Mouse (Mus musculus): Measurements from ENCODE around the gene Ccdc28b. TPM values are rescaled to one million over a fixed set of nuclear protein-coding genes. Genes with fewer than 3 reads are reported as not detected.

Ccdc28b gene
- polyA plus RNA-seq, 1 experiment from 2014 or later = 12.7 TPM

DNA sequence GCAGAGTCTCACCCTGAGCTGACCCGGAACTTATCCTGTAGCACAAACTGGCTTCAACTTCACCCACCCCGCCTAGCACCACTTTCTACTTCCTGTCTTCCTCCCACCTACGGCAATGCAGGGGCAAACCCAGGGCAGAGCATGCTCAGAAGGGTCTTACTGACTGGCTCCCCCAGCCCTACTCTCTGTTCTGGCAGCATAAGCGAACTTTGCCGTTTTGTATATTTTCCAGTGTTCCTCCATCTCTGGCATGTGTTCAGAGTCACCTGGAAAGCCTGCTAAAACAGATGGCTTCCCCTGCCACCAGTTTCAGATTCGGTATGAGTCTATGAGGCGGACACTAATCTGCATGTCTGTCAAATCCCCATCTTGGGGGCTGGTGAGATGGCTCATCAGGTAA lies 43.4 kb downstream of the Ccdc28b start:
- H3K9me3 ChIP-seq (replicated peaks; ENCODE audit: control insufficient read depth, low read length) = no peaks in the 10 kb centered on the region
- ATAC-seq (ENCODE audit: low read depth) = no peak
- H3K4me1 ChIP-seq (ENCODE audit: control insufficient read depth, low read depth, low read length) = peaks cover 11% of the 10 kb centered on the region
- no peak overlapping the region for H3K4me2 ChIP-seq (ENCODE audit: low read depth, low read length)
- H3K27ac ChIP-seq (ENCODE audit: low read length) = no peak overlapping the region
- H3K36me3 ChIP-seq (ENCODE audit: control insufficient read depth, insufficient read depth) = no peaks in the 10 kb centered on the region
- H3K27me3 ChIP-seq (ENCODE audit: control insufficient read depth, insufficient read depth, low read depth, low read length) = peaks cover 4% of the 10 kb centered on the region; the same call in 1 of the 2 replicates
- H3K4me3 ChIP-seq (ENCODE audit: low read depth, low read length) = no peak overlapping the region
- 49% methylated on average over 7 of the region's 7 CpGs for WGBS (ENCODE audit: insufficient replicate concordance)
- H3K9ac ChIP-seq (ENCODE audit: low read depth, low read length) = no peak overlapping the region

DNA sequence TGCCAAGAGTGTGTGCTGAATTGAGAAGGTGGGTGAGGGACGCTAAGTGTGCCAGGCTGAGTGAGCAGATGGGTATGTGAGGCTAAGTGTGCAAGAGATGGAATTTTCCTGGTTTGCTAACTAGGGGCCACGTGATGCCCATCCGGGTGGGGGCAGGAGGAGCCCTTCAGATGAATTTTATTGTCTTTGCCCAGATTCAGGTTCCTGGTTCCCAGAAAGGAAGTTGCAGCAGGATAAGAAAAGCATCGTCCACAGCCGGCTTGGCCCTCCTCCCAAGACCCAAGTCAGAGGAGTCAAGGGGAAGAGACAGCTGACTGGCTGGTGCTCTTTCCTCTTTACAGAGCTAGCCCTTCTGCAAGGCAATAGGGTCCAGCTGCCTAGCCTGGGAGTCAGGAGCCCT lies 45.3 kb downstream of the Ccdc28b start, which contains the start of gene Fam167b:
Gene Fam167b (minus strand): TSS at position 84 of the 400 bp plus-strand sequence.
- H3K9me3 ChIP-seq (replicated peaks; ENCODE audit: control insufficient read depth, low read length) = no peaks in the 10 kb centered on the region
- H3K27me3 ChIP-seq (ENCODE audit: control insufficient read depth, insufficient read depth, low read depth, low read length) = peaks cover 4% of the 10 kb centered on the region; the same call in 1 of the 2 replicates
- H3K4me2 ChIP-seq (ENCODE audit: low read depth, low read length) = no peak within 1 kb of the TSS
- peaks cover 3% of the 10 kb centered on the region; the same call in 1 of the 2 replicates for H3K4me1 ChIP-seq (ENCODE audit: control insufficient read depth, low read depth, low read length)
- no peak within 1 kb of the TSS for H3K4me3 ChIP-seq (ENCODE audit: low read depth, low read length)
- peak; percentile 27; the same call in 1 of the 2 replicates for ATAC-seq (ENCODE audit: low read depth)
- H3K27ac ChIP-seq (ENCODE audit: low read length) = no peak within 1 kb of the TSS
- no peaks in the 10 kb centered on the region for H3K36me3 ChIP-seq (ENCODE audit: control insufficient read depth, insufficient read depth)
- no peak within 1 kb of the TSS for H3K9ac ChIP-seq (ENCODE audit: low read depth, low read length)
- 45% methylated on average over 5 of the region's 5 CpGs for WGBS (ENCODE audit: insufficient replicate concordance)

DNA sequence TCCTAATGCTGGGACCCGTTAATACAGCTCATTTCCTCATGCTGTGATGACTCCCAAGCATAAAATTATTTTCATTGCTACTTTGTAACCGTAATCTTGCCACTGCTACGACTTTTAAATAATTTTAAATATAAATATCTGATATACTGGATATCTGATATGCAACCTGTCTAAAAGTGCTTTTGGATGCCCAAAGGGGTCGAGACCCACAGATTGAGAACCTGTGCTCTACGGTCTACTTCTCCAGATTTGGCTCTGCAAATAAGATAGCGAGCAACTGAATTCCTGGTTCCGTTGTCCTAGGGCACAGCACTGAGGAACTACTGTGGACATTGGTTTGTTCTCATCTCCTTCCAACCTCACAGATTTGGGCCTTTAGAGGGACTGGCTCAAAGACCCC lies 46.1 kb downstream of the Ccdc28b start:
- Histone ChIP-seq H3K36me3 (ENCODE audit: control insufficient read depth, insufficient read depth) (no peaks in the 10 kb centered on the region), H3K4me1 (ENCODE audit: control insufficient read depth, low read depth, low read length) (peaks cover 3% of the 10 kb centered on the region; the same call in 1 of the 2 replicates), H3K4me2 (ENCODE audit: low read depth, low read length) (no peak overlapping the region), H3K9me3 (replicated peaks; ENCODE audit: control insufficient read depth, low read length) (no peaks in the 10 kb centered on the region), H3K27ac (ENCODE audit: low read length) (no peak overlapping the region), H3K9ac (ENCODE audit: low read depth, low read length) (no peak overlapping the region), H3K4me3 (ENCODE audit: low read depth, low read length) (no peak overlapping the region), H3K27me3 (ENCODE audit: control insufficient read depth, insufficient read depth, low read depth, low read length) (peaks cover 4% of the 10 kb centered on the region; the same call in 1 of the 2 replicates)
- WGBS (ENCODE audit: insufficient replicate concordance) = 69% methylated on average over 7 of the region's 7 CpGs
- ATAC-seq (ENCODE audit: low read depth) = no peak

DNA sequence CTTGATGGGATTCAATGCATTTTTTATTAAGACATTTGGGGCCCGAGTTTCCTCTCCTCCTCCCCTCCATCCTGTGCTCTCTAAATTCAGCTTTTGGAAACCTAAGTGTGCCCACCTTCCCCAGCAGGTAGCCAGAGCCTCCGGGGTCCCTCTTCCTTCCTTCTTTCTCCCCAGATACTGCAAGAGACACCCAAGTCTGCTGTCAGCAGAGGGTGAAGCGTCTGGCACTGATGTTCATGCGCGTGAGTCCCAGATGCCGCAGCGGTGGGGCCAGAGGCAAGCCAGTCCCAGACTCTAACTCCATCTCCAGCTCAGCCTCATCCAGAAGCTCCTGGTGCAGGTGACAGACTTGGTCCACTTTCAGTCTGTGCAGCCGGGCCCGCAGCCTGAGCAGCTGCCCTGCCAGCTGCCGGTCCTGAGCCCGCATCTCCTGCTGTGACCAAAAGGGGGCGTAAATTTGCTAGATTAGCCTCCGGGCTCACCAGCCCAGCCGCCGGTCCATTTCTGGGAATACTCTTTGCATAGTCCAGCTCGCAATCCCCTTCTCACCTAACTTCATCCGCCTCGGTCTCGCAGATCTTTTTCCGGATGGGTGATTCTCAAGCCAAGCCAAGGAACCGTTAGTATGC lies 46.8 kb downstream of the Ccdc28b start:
- no peaks in the 10 kb centered on the region for H3K36me3 ChIP-seq (ENCODE audit: control insufficient read depth, insufficient read depth)
- no peak overlapping the region for H3K27ac ChIP-seq (ENCODE audit: low read length)
- H3K9ac ChIP-seq (ENCODE audit: low read depth, low read length) = no peak overlapping the region
- H3K4me3 ChIP-seq (ENCODE audit: low read depth, low read length) = no peak overlapping the region
- H3K27me3 ChIP-seq (ENCODE audit: control insufficient read depth, insufficient read depth, low read depth, low read length) = peaks cover 4% of the 10 kb centered on the region; the same call in 1 of the 2 replicates
- H3K4me2 ChIP-seq (ENCODE audit: low read depth, low read length) = no peak overlapping the region
- 33% methylated on average over 21 of the region's 21 CpGs for WGBS (ENCODE audit: insufficient replicate concordance)
- H3K9me3 ChIP-seq (replicated peaks; ENCODE audit: control insufficient read depth, low read length) = no peaks in the 10 kb centered on the region
- ATAC-seq (ENCODE audit: low read depth) = peak; percentile 35
- peaks cover 3% of the 10 kb centered on the region; the same call in 1 of the 2 replicates for H3K4me1 ChIP-seq (ENCODE audit: control insufficient read depth, low read depth, low read length)

DNA sequence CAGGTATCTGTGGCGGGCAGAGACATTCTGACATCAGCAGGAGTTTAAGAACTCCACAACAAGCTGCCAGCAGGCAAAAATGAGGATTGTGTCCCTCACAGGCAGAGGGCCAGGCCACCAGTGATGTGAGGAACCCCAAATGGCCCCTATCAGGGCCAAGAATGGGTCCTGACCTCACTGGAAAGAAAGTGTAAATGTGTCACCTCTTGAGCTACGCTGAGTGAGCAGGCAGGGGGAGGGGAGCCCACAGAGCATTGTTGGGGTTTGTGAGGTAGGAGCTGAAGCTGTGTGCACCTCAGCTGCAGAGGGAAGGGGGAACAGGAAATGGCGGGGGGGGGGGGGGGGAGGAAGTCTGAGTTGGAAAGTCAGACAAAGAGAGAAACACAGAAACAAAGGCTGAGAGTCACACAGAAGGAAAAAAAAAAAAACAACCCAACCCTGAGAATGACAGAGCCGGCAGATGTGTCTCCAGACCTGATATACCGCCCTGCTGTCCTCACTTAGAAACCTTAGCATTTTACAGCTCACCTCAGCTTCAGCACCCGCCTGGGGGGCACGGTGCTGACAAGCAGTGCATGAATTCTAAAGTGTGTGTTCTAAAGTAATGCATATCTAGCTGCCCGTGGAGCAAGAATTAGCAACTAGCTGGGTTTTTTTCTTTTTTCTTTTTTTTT lies 48.4 kb downstream of the Ccdc28b start:
- Histone ChIP-seq H3K9ac (ENCODE audit: low read depth, low read length) (no peak overlapping the region), H3K36me3 (ENCODE audit: control insufficient read depth, insufficient read depth) (no peaks in the 10 kb centered on the region), H3K27ac (ENCODE audit: low read length) (no peak overlapping the region), H3K4me3 (ENCODE audit: low read depth, low read length) (no peak overlapping the region), H3K27me3 (ENCODE audit: control insufficient read depth, insufficient read depth, low read depth, low read length) (peaks cover 4% of the 10 kb centered on the region; the same call in 1 of the 2 replicates), H3K4me2 (ENCODE audit: low read depth, low read length) (no peak overlapping the region), H3K9me3 (replicated peaks; ENCODE audit: control insufficient read depth, low read length) (no peaks in the 10 kb centered on the region), H3K4me1 (ENCODE audit: control insufficient read depth, low read depth, low read length) (peaks cover 3% of the 10 kb centered on the region; the same call in 1 of the 2 replicates)
- ATAC-seq (ENCODE audit: low read depth) = peak; percentile 23; the same call in 1 of the 2 replicates
- WGBS (ENCODE audit: insufficient replicate concordance) = 15% methylated on average over 7 of the region's 8 CpGs

GRCm38 (mm10) chr4:129573430-129573829 lies 50.3 kb downstream of the Ccdc28b start, which contains the start of gene Lck:
Gene Lck (minus strand): TSS chr4:129573641.
- WGBS (ENCODE audit: insufficient replicate concordance) = 36% methylated on average over 8 of the region's 8 CpGs
- H3K4me3 ChIP-seq (ENCODE audit: low read depth, low read length) = no peak within 1 kb of the TSS
- peaks cover 3% of the 10 kb centered on the region; the same call in 1 of the 2 replicates for H3K4me1 ChIP-seq (ENCODE audit: control insufficient read depth, low read depth, low read length)
- H3K4me2 ChIP-seq (ENCODE audit: low read depth, low read length) = no peak within 1 kb of the TSS
- ATAC-seq (ENCODE audit: low read depth) = no peak
- H3K9me3 ChIP-seq (replicated peaks; ENCODE audit: control insufficient read depth, low read length) = no peaks in the 10 kb centered on the region
- H3K9ac ChIP-seq (ENCODE audit: low read depth, low read length) = no peak within 1 kb of the TSS
- H3K36me3 ChIP-seq (ENCODE audit: control insufficient read depth, insufficient read depth) = no peaks in the 10 kb centered on the region
- H3K27me3 ChIP-seq (ENCODE audit: control insufficient read depth, insufficient read depth, low read depth, low read length) = peaks cover 4% of the 10 kb centered on the region; the same call in 1 of the 2 replicates
- H3K27ac ChIP-seq (ENCODE audit: low read length) = no peak within 1 kb of the TSS

DNA sequence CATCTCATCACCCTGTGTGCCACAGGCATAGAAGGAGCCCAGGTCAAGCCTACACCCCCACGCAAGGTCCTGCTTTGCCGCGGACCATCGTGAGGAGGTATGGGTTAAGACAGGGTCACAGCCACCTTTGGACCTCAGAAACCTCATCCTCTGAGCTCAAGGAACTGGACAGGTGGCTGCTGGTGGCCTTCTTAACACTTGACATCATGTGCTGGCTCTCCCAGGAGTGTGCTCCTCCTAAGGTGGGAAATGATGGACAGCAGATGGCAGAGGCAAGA lies 50.7 kb downstream of the Ccdc28b start:
- no peak overlapping the region for H3K27ac ChIP-seq (ENCODE audit: low read length)
- no peak for ATAC-seq (ENCODE audit: low read depth)
- no peaks in the 10 kb centered on the region for H3K36me3 ChIP-seq (ENCODE audit: control insufficient read depth, insufficient read depth)
- no peak overlapping the region for H3K9ac ChIP-seq (ENCODE audit: low read depth, low read length)
- H3K9me3 ChIP-seq (replicated peaks; ENCODE audit: control insufficient read depth, low read length) = no peaks in the 10 kb centered on the region
- H3K4me2 ChIP-seq (ENCODE audit: low read depth, low read length) = no peak overlapping the region
- H3K4me3 ChIP-seq (ENCODE audit: low read depth, low read length) = no peak overlapping the region
- peaks cover 3% of the 10 kb centered on the region; the same call in 1 of the 2 replicates for H3K4me1 ChIP-seq (ENCODE audit: control insufficient read depth, low read depth, low read length)
- 92% methylated on average over 4 of the region's 4 CpGs for WGBS (ENCODE audit: insufficient replicate concordance)
- peaks cover 4% of the 10 kb centered on the region; the same call in 1 of the 2 replicates for H3K27me3 ChIP-seq (ENCODE audit: control insufficient read depth, insufficient read depth, low read depth, low read length)

- no peaks in the 10 kb centered on the region for H3K9me3 ChIP-seq (replicated peaks; ENCODE audit: control insufficient read depth, low read length)
- no peak overlapping the region for H3K9ac ChIP-seq (ENCODE audit: low read depth, low read length)
- peak; percentile 39 for ATAC-seq (ENCODE audit: low read depth)
- 62% methylated on average over 13 of the region's 13 CpGs for WGBS (ENCODE audit: insufficient replicate concordance)
- peaks cover 4% of the 10 kb centered on the region; the same call in 1 of the 2 replicates for H3K27me3 ChIP-seq (ENCODE audit: control insufficient read depth, insufficient read depth, low read depth, low read length)
- no peak overlapping the region for H3K4me2 ChIP-seq (ENCODE audit: low read depth, low read length)
- no peak overlapping the region for H3K4me3 ChIP-seq (ENCODE audit: low read depth, low read length)
- no peak overlapping the region for H3K27ac ChIP-seq (ENCODE audit: low read length)
- no peaks in the 10 kb centered on the region for H3K36me3 ChIP-seq (ENCODE audit: control insufficient read depth, insufficient read depth)
- H3K4me1 ChIP-seq (ENCODE audit: control insufficient read depth, low read depth, low read length) = peaks cover 3% of the 10 kb centered on the region; the same call in 1 of the 2 replicates
Measured at GRCm38 (mm10) chr4:129572236-129573092, 51.3 kb downstream of the Ccdc28b start.
